Mouse (Mus musculus) testis, adult 2 months (tissue): ENCODE data around the gene Guca1a. TPM values are rescaled to one million over a fixed set of nuclear protein-coding genes. Genes with fewer than 3 reads are reported as not detected.

ENCODE experiments used
- H3K27ac ChIP-seq: fragments of 200-500 bp; 2 replicates; pipeline ENCODE4 v1.5.1; 2012; ENCODE audit warnings: low read depth, low read length; ENCODE audit not compliant: control insufficient read depth, insufficient read depth
- H3K27me3 ChIP-seq: fragments of 200-500 bp; 2 replicates; pipeline ENCODE4 v1.6.1; 2012; ENCODE audit warnings: mild to moderate bottlenecking, low read length, moderate library complexity; ENCODE audit not compliant: control insufficient read depth, insufficient read depth
- H3K36me3 ChIP-seq: fragments of 200-500 bp; 2 replicates; pipeline ENCODE4 v1.6.1; 2012; ENCODE audit warnings: mild to moderate bottlenecking, low read length; ENCODE audit not compliant: control insufficient read depth, insufficient read depth
- H3K4me1 ChIP-seq: fragments of 200-500 bp; 2 replicates; pipeline ENCODE4 v1.6.1; 2012; ENCODE audit warnings: low read length; ENCODE audit not compliant: control insufficient read depth, insufficient read depth
- H3K4me3 ChIP-seq: fragments of 200-500 bp; 2 replicates; pipeline ENCODE4 v1.5.1; 2012; ENCODE audit warnings: low read depth, mild to moderate bottlenecking, low read length, moderate library complexity, mixed read lengths; ENCODE audit not compliant: control insufficient read depth
- CTCF ChIP-seq: fragments of 200-500 bp; IDR thresholded peaks from 2 replicates; pipeline ENCODE4 v1.5.1; 2012; ENCODE audit warnings: low read depth, mild to moderate bottlenecking, inconsistent platforms, low read length, moderate library complexity; ENCODE audit not compliant: control insufficient read depth, insufficient read depth, insufficient replicate concordance
- POLR2A ChIP-seq: fragments of 200-500 bp; IDR thresholded peaks from 2 replicates; pipeline ENCODE4 v1.6.1; 2012; ENCODE audit warnings: low read depth, mild to moderate bottlenecking, inconsistent platforms, low read length, moderate library complexity; ENCODE audit not compliant: control insufficient read depth
- polyA plus RNA-seq: library from polyadenylated mRNA; depleted of rRNA; stranded (reverse); fragments of >200 nt; gene quantifications from 2 replicates; pipeline ENCODE4 v1.2.3, GENCODE M21; 2012; rRNA removed

The Guca1a gene
- 10.1 and 15.0 TPM in 2 replicates for polyA plus RNA-seq

DNA sequence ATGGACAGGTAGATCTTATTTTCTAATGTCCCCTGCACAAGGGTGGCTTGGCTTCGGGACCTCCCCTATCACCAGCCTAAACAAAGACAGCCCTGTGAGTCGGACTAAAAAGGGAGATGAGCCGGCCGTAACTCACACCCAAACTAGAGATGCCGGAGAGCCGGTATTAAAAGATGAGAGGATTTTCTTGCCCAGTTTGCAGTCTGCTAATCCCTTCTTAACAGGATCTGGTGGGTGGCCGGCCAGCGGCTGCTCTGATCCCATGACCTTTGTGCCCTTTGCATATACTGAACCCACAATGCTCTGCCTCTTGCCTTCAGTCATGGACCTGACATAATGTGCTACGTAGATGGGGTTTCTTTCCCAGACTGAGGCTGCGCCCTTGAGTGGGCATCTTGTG is at the start of gene Guca1a:
Guca1a (minus strand) TSS at position 134 of the 400 bp plus-strand sequence.
- H3K27ac ChIP-seq, result no peak within 1 kb of the TSS
- peaks cover 3% of the 10 kb centered on the region for H3K4me1 ChIP-seq
- TF ChIP-seq CTCF (no peak), POLR2A (no peak)
- H3K36me3 ChIP-seq, result no peaks in the 10 kb centered on the region
- H3K4me3 ChIP-seq, result no peak within 1 kb of the TSS
- no peaks in the 10 kb centered on the region for H3K27me3 ChIP-seq

GRCm38 (mm10) chr17:47449432-47449831 is 49.0 kb upstream of the Guca1a start:
- Histone ChIP-seq H3K36me3 (no peaks in the 10 kb centered on the region), H3K27me3 (no peaks in the 10 kb centered on the region), H3K4me3 (no peak overlapping the region), H3K27ac (no peak overlapping the region), H3K4me1 (no peaks in the 10 kb centered on the region; the same call in 1 of the 2 replicates)
- no peak for TF ChIP-seq POLR2A
- no peak for TF ChIP-seq CTCF

DNA sequence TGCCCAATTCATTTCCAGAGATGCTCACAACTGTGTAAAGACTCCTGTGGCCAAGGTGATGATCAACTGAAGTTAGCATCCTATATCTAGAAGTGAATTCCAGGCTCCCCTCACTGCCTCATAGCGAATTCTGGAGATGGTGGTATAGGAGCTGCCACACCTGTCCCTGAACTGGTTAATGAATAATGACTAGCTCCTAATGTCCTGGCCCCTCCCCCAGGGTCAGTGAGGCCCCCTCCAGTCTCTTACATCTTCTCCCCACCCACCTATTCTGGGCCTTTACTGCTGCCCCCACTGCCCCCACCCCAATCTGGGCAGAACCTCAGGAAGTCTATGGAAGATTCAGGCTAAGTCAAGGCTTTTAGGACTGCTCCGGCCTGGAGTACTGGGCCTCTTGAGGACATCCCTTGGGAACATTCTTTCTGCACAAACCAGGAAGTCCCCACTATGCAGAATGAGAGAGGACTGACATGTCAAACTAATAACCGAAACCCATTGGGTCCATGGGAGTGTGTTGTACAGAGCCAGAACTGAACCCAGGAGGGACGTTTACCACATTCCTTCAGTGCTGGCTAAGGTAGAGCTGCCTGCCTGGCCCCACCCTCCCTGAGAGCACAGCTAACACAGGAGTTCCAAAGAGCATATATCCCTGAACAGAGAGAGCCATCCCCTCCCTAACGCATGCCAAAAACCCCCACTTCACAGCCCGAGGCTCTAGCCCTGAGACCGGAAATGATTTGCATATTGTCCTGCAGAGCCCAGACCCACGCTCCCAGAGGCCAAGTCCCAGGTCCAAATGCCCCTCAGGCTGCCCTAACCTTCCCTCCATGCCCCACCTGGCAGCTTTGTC is 48.4 kb upstream of the Guca1a start:
- no peak for TF ChIP-seq CTCF
- no peak for TF ChIP-seq POLR2A
- no peak overlapping the region for H3K4me3 ChIP-seq
- no peaks in the 10 kb centered on the region for H3K27me3 ChIP-seq
- H3K4me1 ChIP-seq, result no peaks in the 10 kb centered on the region; the same call in 1 of the 2 replicates
- H3K27ac ChIP-seq, result no peak overlapping the region
- H3K36me3 ChIP-seq, result no peaks in the 10 kb centered on the region

- peak overlapping the region; percentile 61 for H3K4me3 ChIP-seq
- no peaks in the 10 kb centered on the region for H3K27me3 ChIP-seq
- H3K27ac ChIP-seq, result no peak overlapping the region
- H3K36me3 ChIP-seq, result no peaks in the 10 kb centered on the region
- no peaks in the 10 kb centered on the region; the same call in 1 of the 2 replicates for H3K4me1 ChIP-seq
- no peak for TF ChIP-seq POLR2A
These were observed 46.2 kb upstream of the Guca1a start for GRCm38 (mm10) chr17:47446561-47446960.

DNA sequence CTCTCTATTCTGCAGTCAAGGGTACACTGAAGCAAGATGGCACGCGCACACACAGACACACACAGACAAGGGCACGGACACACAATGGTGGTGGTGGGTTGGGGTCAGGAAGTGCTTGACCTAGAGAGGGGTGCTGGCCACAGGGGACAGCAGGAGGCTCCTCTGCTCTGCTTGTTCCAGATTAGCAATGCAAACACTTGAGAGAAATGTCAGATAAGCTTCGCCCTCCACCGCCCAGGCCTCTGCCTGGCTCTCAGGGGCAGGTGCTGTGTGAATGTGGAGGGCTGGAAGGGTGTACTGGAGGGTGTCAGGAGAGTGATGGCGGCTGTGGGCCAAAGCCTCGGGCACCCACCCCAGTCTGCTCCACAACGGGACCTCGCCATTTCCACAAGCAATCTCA is 45.6 kb upstream of the Guca1a start:
- Histone ChIP-seq H3K4me3 (peak overlapping the region; percentile 61), H3K4me1 (no peaks in the 10 kb centered on the region; the same call in 1 of the 2 replicates), H3K27me3 (no peaks in the 10 kb centered on the region), H3K36me3 (no peaks in the 10 kb centered on the region), H3K27ac (no peak overlapping the region)
- TF ChIP-seq CTCF (no peak), POLR2A (no peak)

DNA sequence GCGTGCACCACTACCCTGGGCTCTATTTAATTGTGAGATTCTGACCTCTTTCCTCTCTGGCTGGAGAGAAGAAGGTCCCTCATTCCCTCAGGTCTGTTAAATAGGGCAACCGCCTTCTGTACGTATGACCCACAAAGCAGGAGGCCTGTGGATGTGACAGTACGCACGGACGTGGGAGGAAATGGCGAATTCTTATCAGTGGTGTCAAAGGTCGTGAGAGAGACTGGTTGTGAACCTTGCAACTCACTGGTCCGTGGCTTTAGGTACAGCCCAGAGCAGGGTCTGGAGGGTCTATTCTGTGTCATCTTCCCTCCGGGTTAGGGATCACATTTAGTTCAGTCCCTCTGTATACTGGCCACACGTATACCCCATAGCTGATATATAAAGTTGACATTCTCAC is 45.1 kb upstream of the Guca1a start:
- no peak overlapping the region for H3K27ac ChIP-seq
- no peaks in the 10 kb centered on the region; the same call in 1 of the 2 replicates for H3K4me1 ChIP-seq
- TF ChIP-seq CTCF, result no peak

DNA sequence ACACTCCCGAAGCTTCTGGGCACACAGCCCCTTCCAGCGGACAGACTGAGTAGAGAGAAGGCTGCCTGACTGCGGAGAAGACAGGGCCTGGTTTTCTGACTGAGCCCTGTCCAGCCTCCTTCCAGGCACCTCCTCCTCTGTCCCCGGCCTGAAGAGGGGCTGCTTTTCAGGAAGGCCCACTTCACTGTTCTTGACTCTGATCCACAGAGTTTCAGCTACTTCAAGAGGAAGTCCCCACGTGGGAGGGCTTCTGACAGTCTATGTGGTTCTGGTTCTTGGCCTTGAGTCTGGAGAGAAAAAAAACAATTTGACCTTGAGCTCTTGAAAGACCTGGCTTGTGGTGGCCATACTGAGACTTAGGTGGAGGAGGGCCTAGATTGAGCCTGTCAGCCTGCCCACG is 43.7 kb upstream of the Guca1a start:
- Histone ChIP-seq H3K27ac (no peak overlapping the region), H3K27me3 (no peaks in the 10 kb centered on the region)
- TF ChIP-seq CTCF (no peak), POLR2A (no peak)

More for the DNA sequence above, 45.1 kb upstream of the Guca1a start:
- no peak overlapping the region for H3K4me3 ChIP-seq
- no peaks in the 10 kb centered on the region for H3K27me3 ChIP-seq
- no peaks in the 10 kb centered on the region for H3K36me3 ChIP-seq

DNA sequence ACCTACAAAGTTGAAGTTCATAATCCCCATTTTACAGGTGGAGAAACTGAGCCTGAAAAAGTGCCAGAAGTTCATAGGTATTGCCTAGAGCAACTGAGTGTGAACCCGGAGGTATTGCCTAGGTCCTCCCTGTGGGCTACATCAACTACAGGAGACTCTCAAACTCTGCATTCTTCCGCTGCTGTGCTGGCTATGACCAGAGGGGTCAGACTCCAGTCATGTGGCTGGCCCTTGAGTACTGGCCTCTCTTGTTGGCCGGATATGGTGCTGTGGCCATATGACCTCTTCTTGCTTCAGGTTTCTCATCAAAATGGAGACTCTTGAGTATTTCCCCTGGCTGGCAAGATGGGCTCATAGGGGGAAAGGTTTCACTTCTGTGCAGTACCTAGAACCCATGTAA is 41.9 kb upstream of the Guca1a start:
- Histone ChIP-seq H3K4me1 (no peaks in the 10 kb centered on the region; the same call in 1 of the 2 replicates), H3K27ac (no peak overlapping the region), H3K27me3 (no peaks in the 10 kb centered on the region)

More for the DNA sequence above, 43.7 kb upstream of the Guca1a start:
- Histone ChIP-seq H3K36me3 (no peaks in the 10 kb centered on the region), H3K4me1 (no peaks in the 10 kb centered on the region; the same call in 1 of the 2 replicates), H3K4me3 (no peak overlapping the region)

More for the DNA sequence above, 41.9 kb upstream of the Guca1a start:
- Histone ChIP-seq H3K36me3 (no peaks in the 10 kb centered on the region), H3K4me3 (no peak overlapping the region)
- TF ChIP-seq POLR2A (no peak), CTCF (no peak)
